Mouse (Mus musculus) hindbrain, embryonic 15.5 days (tissue): Measurements from ENCODE around the gene Gm45783. TPM values are rescaled to one million over a fixed set of nuclear protein-coding genes. Genes with fewer than 3 reads are reported as not detected.
"Not testable (repeated sequence)": the region's sequence is repeated elsewhere in the genome, so short reads cannot be mapped to it uniquely, and the experiment has no call there.

Experiments
- ATAC-seq: fragments of 200-750 bp; cut with Nextera tagmentation; 2 replicates; pipeline ENCODE4 v1.8.0; 2017; ENCODE audit warnings: low read depth, moderate number of reproducible peaks, moderate TSS enrichment; ENCODE audit not compliant: low FRiP score
- H3K27ac ChIP-seq: fragments of 300-500 bp; sonication (generic); replicated peaks from 2 replicates; pipeline ENCODE4 v1.5.1; 2015; ENCODE audit warnings: mild to moderate bottlenecking, inconsistent platforms
- H3K27me3 ChIP-seq: fragments of 300-500 bp; sonication (generic); 2 replicates; pipeline ENCODE4 v1.6.1; 2015; ENCODE audit warnings: control low read depth, inconsistent platforms
- H3K36me3 ChIP-seq: fragments of 300-500 bp; sonication (generic); 2 replicates; pipeline ENCODE4 v1.6.1; 2015; ENCODE audit warnings: control low read depth, inconsistent platforms
- H3K4me1 ChIP-seq: fragments of 300-500 bp; sonication (generic); replicated peaks from 2 replicates; pipeline ENCODE4 v1.6.1; 2015; ENCODE audit warnings: control low read depth, inconsistent platforms
- H3K4me2 ChIP-seq: fragments of 300-500 bp; sonication (generic); 2 replicates; pipeline ENCODE4 v1.6.1; 2015; ENCODE audit warnings: moderate library complexity, mild to moderate bottlenecking, inconsistent platforms
- H3K4me3 ChIP-seq: fragments of 300-500 bp; sonication (generic); 2 replicates; pipeline ENCODE4 v1.5.1; 2015; ENCODE audit warnings: mild to moderate bottlenecking, inconsistent platforms
- H3K9ac ChIP-seq: fragments of 300-500 bp; sonication (generic); 2 replicates; pipeline ENCODE4 v1.6.1; 2015; ENCODE audit warnings: inconsistent platforms
- H3K9me3 ChIP-seq: fragments of 300-500 bp; sonication (generic); 2 replicates; pipeline ENCODE4 v1.6.1; 2016; ENCODE audit warnings: control low read depth, inconsistent platforms
- WGBS: fragments of 180-500 bp; shearing (Covaris S2); methylation state at CpG from one replicate; pipeline ENCODE4 v1.1.7; 2015; 5-methylcytosine and 5-hydroxymethylcytosine counted together
- microRNA-seq: library from miRNA; unstranded; fragments of <30 nt; microRNA quantifications from one replicate; pipeline ENCODE4, GENCODE M21; 2016
- polyA plus RNA-seq: library from polyadenylated mRNA; unstranded; fragments of >200 nt; fragmentation: Nextera tagmentation; extraction: Ambion mirVana; gene quantifications from 2 replicates; pipeline ENCODE4 v1.2.1, GENCODE M21; 2015

Gene Gm45783
- polyA plus RNA-seq, result not detected in 2 replicates

GRCm38 (mm10) chr7:7374431-7374830 is at the start of gene Gm45783:
Gm45783 (minus strand) TSS chr7:7374573.
- not testable (repeated sequence) for H3K4me3 ChIP-seq, H3K9ac ChIP-seq, H3K27me3 ChIP-seq, H3K36me3 ChIP-seq, H3K27ac ChIP-seq, H3K4me2 ChIP-seq, ATAC-seq, H3K9me3 ChIP-seq, H3K4me1 ChIP-seq
- WGBS, result 49% methylated on average over 12 of the region's 12 CpGs

GRCm38 (mm10) chr7:7399603-7400002 is 25.2 kb upstream of the Gm45783 start, which contains the start of gene Vmn2r31:
Vmn2r31 (minus strand) TSS chr7:7399703.
- not testable (repeated sequence) for H3K36me3 ChIP-seq, H3K27me3 ChIP-seq, H3K4me1 ChIP-seq, H3K9ac ChIP-seq, H3K9me3 ChIP-seq, ATAC-seq, H3K4me3 ChIP-seq, H3K27ac ChIP-seq, H3K4me2 ChIP-seq

- not testable (repeated sequence) for H3K27me3 ChIP-seq, H3K36me3 ChIP-seq, H3K9ac ChIP-seq, H3K4me2 ChIP-seq, ATAC-seq, H3K4me3 ChIP-seq, H3K9me3 ChIP-seq, H3K4me1 ChIP-seq, H3K27ac ChIP-seq
- WGBS, result no CpG with 5 or more reads among the region's 1 CpGs
Measured at GRCm38 (mm10) chr7:7337509-7337908, 36.9 kb downstream of the Gm45783 start, which contains the start of gene Vmn2r30. Vmn2r30 (minus strand) TSS chr7:7337609.

- Histone ChIP-seq H3K4me3 (no peak overlapping the region), H3K9me3 (no peaks in the 10 kb centered on the region), H3K27me3 (no peaks in the 10 kb centered on the region), H3K4me1 (peaks cover 13% of the 10 kb centered on the region), H3K9ac (no peak overlapping the region), H3K36me3 (peaks cover 50% of the 10 kb centered on the region), H3K4me2 (no peak overlapping the region), H3K27ac (no peak overlapping the region)
- WGBS, result 78% methylated on average over 16 of the region's 16 CpGs
- no peak for ATAC-seq
Measured at GRCm38 (mm10) chr7:7295595-7295994, 78.8 kb downstream of the Gm45783 start.

Small RNAs within 50 kb of the gene (microRNA-seq; reads per million reads assigned to microRNA genes)
- gene Mir5620, result 2.0 reads per million

Other genes with a start within 250 kb of the Gm45783 start
- gene Zfp773, start 237.8 kb downstream of the Gm45783 start, polyA plus RNA-seq, result 12.9 and 13.2 TPM in 2 replicates
- 2.9 and 3.0 TPM in 2 replicates for gene Zfp418, start 203.2 kb downstream of the Gm45783 start, polyA plus RNA-seq
- 8.7 and 9.2 TPM in 2 replicates for gene Zfp772, start 164.6 kb downstream of the Gm45783 start, polyA plus RNA-seq
- 1.5 and 1.7 TPM in 2 replicates for gene Vmn2r29, start 127.2 kb downstream of the Gm45783 start, polyA plus RNA-seq
- gene Gm45844, start 96.3 kb downstream of the Gm45783 start, polyA plus RNA-seq, result 9.8 and 10.1 TPM in 2 replicates
- gene Clcn4, start 73.7 kb downstream of the Gm45783 start, polyA plus RNA-seq, result 184 and 202 TPM in 2 replicates
- gene Vmn2r30, start 37.0 kb downstream of the Gm45783 start, polyA plus RNA-seq, result not detected in 2 replicates
- gene Vmn2r31, start 25.1 kb upstream of the Gm45783 start, polyA plus RNA-seq, result not detected in 2 replicates
- gene Vmn2r32, start 105.4 kb upstream of the Gm45783 start, polyA plus RNA-seq, result not detected in 2 replicates
- gene Vmn2r33, start 192.2 kb upstream of the Gm45783 start, polyA plus RNA-seq, result not detected in 2 replicates